Mouse (Mus musculus) activated CD4-positive, CD25-positive, alpha-beta regulatory T cell, adult 9 weeks (primary cell): ENCODE results near the gene Adamtsl1. TPM values are rescaled to one million over a fixed set of nuclear protein-coding genes. Genes with fewer than 3 reads are reported as not detected.

ENCODE experiments used
- polyA plus RNA-seq: library from polyadenylated mRNA; unstranded; fragments of 100-300 nt; shearing (Covaris generic); gene quantifications from one replicate; pipeline ENCODE4 v1.2.1, GENCODE M21; 2017

Adamtsl1 gene
- polyA plus RNA-seq = not detected

DNA sequence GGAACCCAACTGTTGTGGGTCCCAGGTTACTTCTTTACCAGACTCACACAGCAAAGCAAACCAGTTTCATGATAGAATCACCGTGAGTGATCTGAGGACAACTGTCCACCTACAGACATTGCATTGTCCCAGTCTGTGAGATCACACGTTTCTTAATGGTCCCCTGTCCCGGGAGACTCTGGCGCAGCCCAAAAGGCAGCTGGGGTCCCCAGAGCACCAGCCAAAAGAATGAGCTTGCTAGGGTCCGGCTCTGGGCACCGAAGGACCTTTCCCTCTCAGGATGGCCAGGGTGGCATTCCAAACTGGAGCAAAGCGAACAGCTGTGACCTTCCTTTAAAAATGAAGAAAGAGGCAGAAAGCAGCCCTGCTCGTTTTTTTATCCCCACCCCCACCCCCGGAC is at the start of gene Adamtsl1:
TSS of gene Adamtsl1 (plus strand) at position 381 of the 400 bp plus-strand sequence.

